Mouse (Mus musculus) adrenal gland, adult 8-10 months (tissue): ENCODE data around the gene Gpr137c. TPM values are rescaled to one million over a fixed set of nuclear protein-coding genes. Genes with fewer than 3 reads are reported as not detected.

ENCODE experiments used
- total RNA-seq, 4 experiments: library from RNA; stranded (reverse); gene quantifications; 2 replicates each; pipeline ENCODE4 v1.2.4; 2022

Gpr137c gene
- total RNA-seq, 4 experiments from 2014 or later, result 1.3 to 2.6 (median 1.7) TPM

Other genes starting within 250 kb of the Gpr137c start
- gene Ptger2, start 231.5 kb upstream of the Gpr137c start, total RNA-seq, result 1 to 10 TPM in 3 of 4 experiments, under 1 TPM in 1; 0.95 to 2.0 (median 1.4) TPM
- gene Txndc16, start 611 bp downstream of the Gpr137c start, total RNA-seq, result 10 to 100 TPM; 20.9 to 37.6 (median 25.3) TPM
- 10 to 100 TPM; 52.1 to 60.2 (median 54.6) TPM for gene Ero1l, start 99.1 kb downstream of the Gpr137c start, total RNA-seq
- 100 to 1,000 TPM; 101 to 144 (median 136) TPM for gene Psmc6, start 110.1 kb downstream of the Gpr137c start, total RNA-seq
- 10 to 100 TPM; 20.7 to 25.4 (median 22.1) TPM for gene Styx, start 131.4 kb downstream of the Gpr137c start, total RNA-seq
- 10 to 100 TPM; 26.6 to 37.7 (median 31.8) TPM for gene Gnpnat1, start 185.2 kb downstream of the Gpr137c start, total RNA-seq